Mouse (Mus musculus): Measurements from ENCODE around the gene Gm9767.

The Gm9767 gene

DNA sequence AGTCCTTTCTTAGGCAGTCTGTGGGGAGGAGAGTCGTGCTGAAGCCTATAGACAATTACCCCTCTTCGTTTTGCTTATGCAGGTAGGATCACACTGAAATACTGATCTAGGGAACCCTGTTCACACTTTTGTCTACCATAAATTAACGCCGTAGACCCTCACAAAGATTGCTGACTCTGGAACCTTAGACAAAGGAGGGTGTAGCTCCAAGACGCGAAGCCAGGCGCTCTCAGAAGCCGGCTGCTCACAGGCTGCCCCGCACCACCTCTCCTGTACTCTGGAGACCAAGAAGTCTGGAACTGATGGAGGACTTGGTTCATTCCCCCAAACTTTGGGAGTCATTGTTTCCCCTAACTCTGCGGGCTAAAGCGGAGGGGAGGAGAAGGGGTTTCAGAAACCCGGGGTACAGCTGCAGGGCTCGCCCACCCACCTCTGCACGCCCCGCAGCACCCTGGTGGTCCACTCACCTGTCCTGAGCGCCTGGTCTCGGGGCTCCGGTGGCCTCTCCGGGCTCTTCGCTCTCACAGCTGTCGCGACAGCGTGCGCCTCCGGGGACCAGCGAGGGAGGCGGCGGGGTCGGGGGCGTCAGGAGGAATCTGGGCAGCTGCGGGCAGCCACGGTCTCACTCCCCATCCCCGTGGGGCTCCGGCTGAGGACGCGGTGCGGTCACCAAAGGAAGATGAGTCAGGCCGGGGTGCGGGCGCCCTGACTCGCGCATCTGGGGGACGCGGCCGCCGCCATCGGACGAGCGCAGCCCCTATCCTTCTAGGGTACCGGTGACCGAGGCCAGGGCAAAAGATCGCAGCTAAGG lies at the start of gene Gm9767:
Gm9767 (plus strand) TSS at position 585 of the 811 bp plus-strand sequence.
- no peak for DNase-seq

- no peak for DNase-seq
Observed at GRCm38 (mm10) chr10:26034931-26035330, 43.1 kb upstream of the Gm9767 start.

GRCm38 (mm10) chr10:26051177-26051576 lies 26.9 kb upstream of the Gm9767 start:
- no peak for DNase-seq

- DNase-seq: no peak
Observed at GRCm38 (mm10) chr10:26059662-26060307, 18.3 kb upstream of the Gm9767 start.

DNA sequence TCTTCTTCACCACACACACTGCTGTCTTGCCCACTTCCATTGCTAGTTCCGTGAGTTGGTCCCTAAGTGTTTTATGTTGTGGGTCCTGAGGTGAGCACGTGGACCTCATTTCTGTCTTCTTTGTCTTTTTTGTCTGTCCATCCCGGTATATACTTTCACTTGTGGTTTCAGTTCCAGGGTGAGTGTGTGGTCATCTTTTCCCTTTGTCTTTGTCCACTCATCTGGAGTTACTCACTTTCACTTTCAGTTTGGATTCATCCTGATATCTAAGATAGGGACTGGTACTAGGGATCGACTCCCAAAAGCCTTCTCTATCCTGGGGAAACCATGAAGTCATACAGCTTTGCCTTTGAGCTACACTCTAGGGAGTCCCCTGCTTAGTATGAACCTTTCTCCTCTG lies 15.0 kb upstream of the Gm9767 start:
- no peak for DNase-seq

DNA sequence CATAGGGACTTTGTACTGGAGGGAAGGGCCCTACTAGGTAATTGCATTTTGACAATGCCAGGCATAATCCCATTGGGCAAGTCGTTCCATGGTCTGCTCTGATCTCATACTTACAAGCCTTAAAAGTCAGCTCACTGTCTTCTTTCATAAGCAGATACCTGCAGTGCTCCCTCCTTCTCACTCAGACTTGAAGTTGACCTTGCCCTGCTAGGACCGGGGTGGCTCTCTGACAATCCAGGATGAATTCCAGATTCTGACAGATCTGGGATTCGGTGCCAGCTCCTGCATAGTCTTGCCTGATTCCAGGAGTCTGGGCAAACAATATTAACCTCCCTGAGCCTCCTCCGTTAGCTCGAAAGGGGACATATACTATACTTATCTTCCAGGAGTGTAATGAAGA lies 6.1 kb upstream of the Gm9767 start:
- no peak for DNase-seq

GRCm38 (mm10) chr10:26076949-26077348 lies 1.1 kb upstream of the Gm9767 start:
- no peak for DNase-seq

GRCm38 (mm10) chr10:26078521-26079142 lies 577 bp downstream of the Gm9767 start, which contains the start of gene Tmem200a:
Gene Tmem200a (minus strand): TSS chr10:26079052.
- peak; percentile 30 for DNase-seq

- DNase-seq: no peak
Observed at GRCm38 (mm10) chr10:26079678-26080077, 1.6 kb downstream of the Gm9767 start.

- no peak for DNase-seq
Observed at GRCm38 (mm10) chr10:26082081-26082480, 4.0 kb downstream of the Gm9767 start.

DNA sequence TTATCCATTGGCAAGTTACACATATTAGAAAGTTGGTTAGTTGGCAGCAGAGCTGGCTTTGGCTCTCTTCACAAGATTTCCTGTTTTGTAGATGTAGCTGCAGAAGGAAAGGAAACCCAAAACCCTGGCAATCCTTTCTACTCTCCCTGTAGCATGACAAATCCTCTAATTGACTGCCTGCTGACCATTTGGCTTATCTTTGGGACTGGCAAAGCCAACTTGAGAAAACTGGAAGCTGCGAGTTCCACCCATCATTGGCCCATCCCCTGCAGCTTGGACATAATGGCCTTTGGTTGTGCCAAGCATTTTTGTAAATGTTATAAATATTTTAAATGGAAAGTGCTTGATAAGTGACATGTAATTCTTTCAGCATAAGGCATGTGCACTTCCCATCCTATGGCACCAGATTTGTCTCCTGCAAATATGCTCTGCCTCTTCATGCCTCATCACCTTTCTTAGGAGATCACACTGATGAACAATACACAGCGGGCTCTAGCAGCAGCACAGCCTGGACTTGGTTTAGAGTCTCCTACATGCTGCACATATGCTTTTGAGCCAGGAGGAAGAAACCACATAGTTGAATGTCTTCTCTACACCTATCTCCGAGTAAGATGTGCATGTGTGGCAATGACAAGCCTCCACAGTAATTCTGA lies 25.4 kb downstream of the Gm9767 start:
- DNase-seq: no peak

DNA sequence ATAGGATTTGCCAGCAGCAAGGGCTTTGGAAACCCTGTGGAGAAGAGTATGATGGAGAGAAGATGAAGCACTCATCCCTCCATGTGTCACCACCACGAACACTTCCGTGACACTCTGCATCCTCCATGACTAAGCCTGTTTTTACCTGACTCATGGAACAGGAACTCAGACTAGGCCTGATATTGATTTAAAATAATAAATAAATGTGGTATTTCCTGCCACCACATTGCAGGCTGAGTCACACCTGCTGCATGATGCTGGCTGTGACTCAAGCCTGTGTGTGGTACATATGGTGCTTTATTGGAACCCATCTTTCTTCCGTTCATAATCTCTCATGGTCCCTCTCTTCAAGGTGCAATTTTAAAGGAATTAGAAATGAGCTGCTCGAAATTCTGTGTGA lies 36.4 kb downstream of the Gm9767 start:
- no peak for DNase-seq

DNA sequence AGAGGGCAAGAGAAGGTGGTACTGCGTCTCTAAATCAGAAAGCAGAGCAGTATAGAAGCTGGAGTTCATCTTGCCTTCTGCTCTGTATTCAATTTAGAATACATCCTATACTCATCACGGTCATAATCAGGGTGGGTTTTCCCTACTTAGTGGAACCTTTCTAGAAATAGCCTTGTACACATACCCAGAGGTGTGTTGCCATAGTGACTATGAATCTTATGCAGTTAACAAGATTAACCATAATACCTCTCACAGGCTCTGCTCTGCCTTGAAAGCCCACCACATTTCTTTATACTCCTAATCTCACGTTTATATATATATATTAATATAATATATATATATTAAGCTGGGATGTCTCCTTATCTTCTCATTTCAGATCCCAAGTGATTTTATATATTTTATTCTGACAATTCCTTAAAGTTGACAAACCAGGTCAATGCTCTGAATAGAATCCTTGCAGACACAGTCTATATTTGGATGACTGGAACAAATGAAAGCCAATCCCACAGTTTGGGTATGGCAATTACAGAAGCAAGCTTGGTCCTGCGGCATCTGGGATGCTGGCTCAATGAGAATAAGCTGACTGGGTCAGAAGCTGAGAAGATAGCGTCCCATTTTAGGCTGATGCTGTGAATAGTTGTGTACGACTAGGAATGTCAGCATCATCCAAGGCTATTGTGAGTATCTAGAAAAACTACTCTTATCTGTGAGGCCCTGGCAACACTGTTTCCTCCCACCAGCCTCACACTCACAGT lies 41.2 kb downstream of the Gm9767 start:
- no peak for DNase-seq

DNA sequence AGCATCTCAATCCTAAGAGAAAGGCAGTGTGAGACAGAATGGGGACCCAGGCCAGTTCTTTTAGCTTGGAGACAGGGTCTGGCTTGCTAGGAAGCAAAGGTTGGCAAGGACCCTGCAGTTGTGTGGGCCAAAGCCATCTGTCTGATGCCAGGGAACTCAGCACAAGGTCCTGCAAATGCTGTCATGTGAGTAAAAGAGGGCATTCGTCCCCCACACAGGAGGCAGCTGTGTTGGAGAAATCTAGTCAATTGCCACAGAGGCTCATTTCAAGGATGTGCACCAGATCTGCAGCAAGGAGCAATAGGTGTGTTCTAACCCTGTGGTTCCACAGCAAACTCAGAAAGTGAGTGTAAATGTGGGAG lies 41.7 kb downstream of the Gm9767 start:
- no peak for DNase-seq
